Mouse (Mus musculus): Measurements from ENCODE around the gene Prdx3. TPM values are rescaled to one million over a fixed set of nuclear protein-coding genes. Genes with fewer than 3 reads are reported as not detected.
A peak's percentile ranks its signal among the peaks of the same experiment; 100 is the strongest.

The Prdx3 gene
- polyA plus RNA-seq (2012; rRNA removed), result 54.0 and 55.7 TPM in 2 replicates

DNA sequence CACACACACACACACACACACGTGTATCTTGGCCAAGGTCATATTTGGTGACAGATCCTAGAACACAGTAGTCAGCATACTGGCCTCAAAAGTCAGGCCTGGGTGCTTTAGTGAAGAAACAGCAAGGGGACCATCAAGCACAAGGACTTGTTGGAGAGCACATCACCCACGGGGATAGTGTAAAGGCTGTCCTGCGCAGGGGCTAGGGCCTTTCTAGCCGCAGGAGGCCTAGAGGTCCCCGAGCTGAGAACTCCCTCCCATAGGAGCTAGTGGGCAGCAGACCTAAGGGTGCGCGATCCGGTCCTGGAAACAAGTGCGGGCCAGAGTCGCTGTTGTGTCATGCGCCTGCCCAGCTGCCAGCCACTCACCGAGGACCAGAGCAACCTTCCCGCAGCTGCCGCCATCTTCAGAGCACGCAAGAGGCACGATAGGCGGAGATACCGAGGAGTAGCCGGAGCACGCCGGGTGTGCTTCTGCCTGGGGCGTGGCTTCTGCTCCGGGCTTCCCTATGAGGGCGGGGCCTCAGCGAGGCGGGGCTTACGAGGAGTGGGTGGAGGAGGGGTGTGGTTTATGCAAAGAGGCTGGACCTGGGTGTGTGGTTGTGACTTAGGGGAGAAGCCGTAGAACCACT lies at the start of gene Prdx3:
Gene Prdx3, minus strand, starts transcription at position 493 of the 631 bp plus-strand sequence.
- peak; percentile 89 to 97 for DNase-seq (ENCODE audit: low read depth in 1 of 2, low spot score in 2 of 2)
- Histone ChIP-seq H3K4me3 (ENCODE audit: extremely low read depth, insufficient read depth, insufficient read length) (peak within 1 kb of the TSS; percentile 70), H3K36me3 (ENCODE audit: control insufficient read depth, insufficient read depth, low read length) (peaks cover 10% of the 10 kb centered on the region), H3K27me3 (ENCODE audit: control insufficient read depth, insufficient read depth, low read length) (no peaks in the 10 kb centered on the region), H3K27ac (ENCODE audit: insufficient read depth, low read length) (peak within 1 kb of the TSS; percentile 35; the same call in 1 of the 2 replicates), H3K4me1 (ENCODE audit: control insufficient read depth, insufficient read depth, insufficient read length) (no peaks in the 10 kb centered on the region; the same call in 1 of the 2 replicates)
- no peak for TF ChIP-seq CTCF (IDR thresholded peaks at IDR 0.05; ENCODE audit: extremely low read depth, insufficient read depth, insufficient read length, insufficient replicate concordance)
- peak; percentile 65 for TF ChIP-seq POLR2A (IDR thresholded peaks at IDR 0.05; ENCODE audit: low read depth, low read length)
- WGBS, result under 1% methylated on average over 28 of the region's 28 CpGs

DNA sequence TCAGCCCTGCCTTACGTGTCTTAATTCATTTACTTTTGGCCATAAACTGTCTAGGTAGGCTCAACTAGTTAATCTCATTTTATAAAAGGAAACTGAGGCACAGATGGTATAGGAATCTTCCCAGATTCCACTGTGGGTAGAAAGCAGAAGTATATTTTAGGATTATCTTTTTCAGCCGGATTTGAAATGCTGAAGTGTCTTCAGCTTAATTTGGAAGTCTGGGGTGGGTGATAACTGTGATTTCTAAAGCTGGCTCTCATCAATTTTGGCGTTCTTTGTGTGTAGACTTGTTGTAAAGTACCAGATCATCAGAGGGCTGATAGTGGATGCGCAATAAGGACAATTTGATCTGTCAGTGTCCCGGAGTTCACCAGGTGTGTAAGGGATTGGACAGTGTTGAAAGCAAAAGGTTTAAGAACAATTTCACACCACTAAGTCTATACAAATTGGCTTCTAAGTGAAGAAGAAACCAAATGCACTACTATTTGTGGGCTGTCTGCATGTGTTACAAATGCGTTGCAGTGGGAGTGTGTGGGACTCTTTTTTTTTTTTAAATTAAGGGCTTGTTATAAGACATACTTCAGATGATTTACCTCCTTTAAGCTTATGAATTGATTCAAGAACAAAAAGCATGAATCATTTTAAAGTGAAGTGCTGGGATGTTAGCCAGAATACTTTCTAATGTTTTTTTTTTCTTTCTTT lies 42.7 kb upstream of the Prdx3 start:
- Histone ChIP-seq H3K4me3 (ENCODE audit: extremely low read depth, insufficient read depth, insufficient read length) (no peak overlapping the region), H3K27me3 (ENCODE audit: control insufficient read depth, insufficient read depth, low read length) (no peaks in the 10 kb centered on the region), H3K36me3 (ENCODE audit: control insufficient read depth, insufficient read depth, low read length) (no peaks in the 10 kb centered on the region), H3K4me1 (ENCODE audit: control insufficient read depth, insufficient read depth, insufficient read length) (no peaks in the 10 kb centered on the region), H3K27ac (ENCODE audit: insufficient read depth, low read length) (no peak overlapping the region)
- no peak for DNase-seq (ENCODE audit: low read depth in 1 of 2, low spot score in 2 of 2)
- TF ChIP-seq CTCF (IDR thresholded peaks at IDR 0.05; ENCODE audit: extremely low read depth, insufficient read depth, insufficient read length, insufficient replicate concordance), result no peak
- TF ChIP-seq POLR2A (IDR thresholded peaks at IDR 0.05; ENCODE audit: low read depth, low read length), result no peak
- 85% methylated on average over 6 of the region's 6 CpGs for WGBS

DNA sequence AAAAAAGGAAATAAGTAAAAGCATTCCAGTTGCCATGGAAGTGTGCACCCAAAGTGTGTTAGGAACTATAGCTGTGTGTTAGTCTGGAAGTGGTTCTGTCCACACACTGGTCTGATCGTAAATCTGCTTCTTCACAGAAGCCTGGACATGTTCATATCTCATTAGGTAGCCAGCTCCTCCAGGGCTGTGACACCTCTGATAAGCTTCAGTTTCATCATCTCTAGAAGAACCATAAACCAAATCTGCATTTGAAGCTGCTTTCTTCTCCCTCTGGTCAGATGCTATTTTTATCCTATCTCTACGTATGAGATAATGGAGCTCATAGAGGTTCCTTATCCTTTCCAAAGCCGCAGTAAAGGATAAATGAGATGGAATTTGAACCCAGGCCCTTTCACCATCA lies 41.5 kb upstream of the Prdx3 start:
- DNase-seq (ENCODE audit: low read depth in 1 of 2, low spot score in 2 of 2), result no peak
- no peak overlapping the region for H3K4me3 ChIP-seq (ENCODE audit: extremely low read depth, insufficient read depth, insufficient read length)
- no peak for TF ChIP-seq POLR2A (IDR thresholded peaks at IDR 0.05; ENCODE audit: low read depth, low read length)
- TF ChIP-seq CTCF (IDR thresholded peaks at IDR 0.05; ENCODE audit: extremely low read depth, insufficient read depth, insufficient read length, insufficient replicate concordance), result no peak
- no peaks in the 10 kb centered on the region for H3K36me3 ChIP-seq (ENCODE audit: control insufficient read depth, insufficient read depth, low read length)
- H3K27me3 ChIP-seq (ENCODE audit: control insufficient read depth, insufficient read depth, low read length), result no peaks in the 10 kb centered on the region
- WGBS, result 79% methylated on average over 3 of the region's 3 CpGs
- H3K27ac ChIP-seq (ENCODE audit: insufficient read depth, low read length), result no peak overlapping the region
- no peaks in the 10 kb centered on the region for H3K4me1 ChIP-seq (ENCODE audit: control insufficient read depth, insufficient read depth, insufficient read length)

DNA sequence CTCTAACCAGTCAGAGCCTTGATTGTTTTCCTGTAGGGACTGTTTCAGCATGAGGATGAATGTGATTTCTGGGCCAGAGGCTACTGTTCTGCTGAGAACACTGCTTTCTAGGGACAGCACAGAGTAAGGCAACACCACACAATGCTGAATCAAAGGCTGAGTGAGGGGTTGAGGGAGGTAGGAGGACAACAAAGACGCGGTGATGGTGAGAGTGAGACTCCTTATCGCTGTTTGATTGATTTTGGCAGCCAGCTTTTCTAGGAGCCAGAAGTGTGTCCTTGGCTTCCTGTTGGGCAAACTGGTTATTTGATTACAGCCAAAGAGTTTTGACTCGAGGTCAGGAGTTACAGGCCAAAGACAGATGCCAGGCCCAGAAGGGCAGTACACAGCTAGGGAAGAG lies 40.9 kb upstream of the Prdx3 start:
- Histone ChIP-seq H3K36me3 (ENCODE audit: control insufficient read depth, insufficient read depth, low read length) (no peaks in the 10 kb centered on the region), H3K27me3 (ENCODE audit: control insufficient read depth, insufficient read depth, low read length) (no peaks in the 10 kb centered on the region), H3K27ac (ENCODE audit: insufficient read depth, low read length) (no peak overlapping the region), H3K4me3 (ENCODE audit: extremely low read depth, insufficient read depth, insufficient read length) (no peak overlapping the region), H3K4me1 (ENCODE audit: control insufficient read depth, insufficient read depth, insufficient read length) (peaks cover 2% of the 10 kb centered on the region; the same call in 1 of the 2 replicates)
- TF ChIP-seq CTCF (IDR thresholded peaks at IDR 0.05; ENCODE audit: extremely low read depth, insufficient read depth, insufficient read length, insufficient replicate concordance), result no peak
- DNase-seq (ENCODE audit: low read depth in 1 of 2, low spot score in 2 of 2), result no peak
- 68% methylated on average over 4 of the region's 4 CpGs for WGBS

DNA sequence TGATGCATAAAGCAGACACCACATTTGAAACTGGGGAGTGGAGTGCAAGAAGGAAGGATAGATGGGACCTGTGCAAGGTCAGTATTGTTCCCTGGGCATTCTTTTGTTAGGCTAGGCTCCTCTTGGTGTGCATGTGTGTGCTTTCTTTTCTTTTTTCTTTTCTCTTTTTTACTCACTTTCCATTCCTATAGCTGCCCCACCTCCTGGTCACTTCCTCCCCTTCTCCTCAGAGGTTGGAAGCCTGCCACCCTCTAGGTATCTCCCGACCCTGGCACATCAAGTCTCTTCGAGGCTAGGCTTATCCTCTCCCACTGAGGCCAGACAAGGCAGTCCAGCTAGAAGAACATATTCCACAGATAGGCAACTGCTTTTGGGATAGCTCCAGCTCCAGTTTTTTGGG lies 37.3 kb upstream of the Prdx3 start:
- 55% methylated on average over 2 of the region's 2 CpGs for WGBS
- Histone ChIP-seq H3K4me1 (ENCODE audit: control insufficient read depth, insufficient read depth, insufficient read length) (peaks cover 2% of the 10 kb centered on the region; the same call in 1 of the 2 replicates), H3K36me3 (ENCODE audit: control insufficient read depth, insufficient read depth, low read length) (no peaks in the 10 kb centered on the region), H3K27ac (ENCODE audit: insufficient read depth, low read length) (no peak overlapping the region), H3K27me3 (ENCODE audit: control insufficient read depth, insufficient read depth, low read length) (no peaks in the 10 kb centered on the region), H3K4me3 (ENCODE audit: extremely low read depth, insufficient read depth, insufficient read length) (no peak overlapping the region)
- TF ChIP-seq CTCF (IDR thresholded peaks at IDR 0.05; ENCODE audit: extremely low read depth, insufficient read depth, insufficient read length, insufficient replicate concordance) (no peak), POLR2A (IDR thresholded peaks at IDR 0.05; ENCODE audit: low read depth, low read length) (no peak)
- DNase-seq (ENCODE audit: low read depth in 1 of 2, low spot score in 2 of 2), result no peak

DNA sequence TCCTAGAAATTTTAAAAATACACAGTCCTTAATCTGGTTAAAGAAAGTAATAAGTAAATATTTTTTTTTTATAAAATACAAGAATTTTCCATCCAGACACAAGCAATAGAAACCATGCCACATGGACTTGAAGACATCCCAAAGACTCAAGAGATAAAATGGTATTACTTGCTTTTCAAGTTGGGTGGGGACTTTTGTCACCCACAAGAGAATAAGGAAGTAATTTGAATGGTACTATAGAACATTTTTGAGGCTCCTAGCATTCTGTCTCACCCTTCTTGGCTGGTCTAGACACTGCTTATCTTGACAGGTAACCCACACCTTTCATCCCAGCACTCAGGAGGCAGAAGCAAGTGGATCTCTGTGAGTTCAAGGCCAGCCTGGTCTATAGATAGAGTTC lies 35.9 kb upstream of the Prdx3 start:
- Histone ChIP-seq H3K36me3 (ENCODE audit: control insufficient read depth, insufficient read depth, low read length) (no peaks in the 10 kb centered on the region), H3K27ac (ENCODE audit: insufficient read depth, low read length) (no peak overlapping the region), H3K27me3 (ENCODE audit: control insufficient read depth, insufficient read depth, low read length) (no peaks in the 10 kb centered on the region), H3K4me3 (ENCODE audit: extremely low read depth, insufficient read depth, insufficient read length) (no peak overlapping the region), H3K4me1 (ENCODE audit: control insufficient read depth, insufficient read depth, insufficient read length) (peaks cover 2% of the 10 kb centered on the region; the same call in 1 of the 2 replicates)
- no peak for DNase-seq (ENCODE audit: low read depth in 1 of 2, low spot score in 2 of 2)
- TF ChIP-seq CTCF (IDR thresholded peaks at IDR 0.05; ENCODE audit: extremely low read depth, insufficient read depth, insufficient read length, insufficient replicate concordance), result no peak
- TF ChIP-seq POLR2A (IDR thresholded peaks at IDR 0.05; ENCODE audit: low read depth, low read length), result no peak

DNA sequence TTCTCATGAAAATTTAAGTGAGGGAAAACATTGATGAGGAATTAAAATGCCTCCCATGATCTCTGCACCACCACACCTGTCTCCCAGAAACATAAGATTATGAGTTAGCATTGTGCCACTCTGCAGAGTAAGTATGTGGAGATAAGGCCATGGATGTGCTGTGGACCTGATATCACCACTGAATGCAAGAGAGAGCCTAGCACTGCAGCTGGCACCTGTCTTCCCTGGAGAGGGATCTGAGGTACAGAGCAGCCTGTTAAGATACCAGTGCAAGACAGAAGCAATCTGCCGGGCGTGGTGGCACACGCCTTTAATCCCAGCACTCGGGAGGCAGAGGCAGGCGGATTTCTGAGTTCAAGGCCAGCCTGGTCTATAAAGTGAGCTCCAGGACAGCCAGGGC lies 31.1 kb upstream of the Prdx3 start:
- no peaks in the 10 kb centered on the region for H3K27me3 ChIP-seq (ENCODE audit: control insufficient read depth, insufficient read depth, low read length)
- no peak overlapping the region for H3K4me3 ChIP-seq (ENCODE audit: extremely low read depth, insufficient read depth, insufficient read length)
- 85% methylated on average over 5 of the region's 5 CpGs for WGBS
- H3K4me1 ChIP-seq (ENCODE audit: control insufficient read depth, insufficient read depth, insufficient read length), result peaks cover 1% of the 10 kb centered on the region; the same call in 1 of the 2 replicates
- no peak for DNase-seq (ENCODE audit: low read depth in 1 of 2, low spot score in 2 of 2)
- H3K27ac ChIP-seq (ENCODE audit: insufficient read depth, low read length), result no peak overlapping the region
- H3K36me3 ChIP-seq (ENCODE audit: control insufficient read depth, insufficient read depth, low read length), result no peaks in the 10 kb centered on the region
- TF ChIP-seq POLR2A (IDR thresholded peaks at IDR 0.05; ENCODE audit: low read depth, low read length) (no peak), CTCF (IDR thresholded peaks at IDR 0.05; ENCODE audit: extremely low read depth, insufficient read depth, insufficient read length, insufficient replicate concordance) (no peak)
